In the genomic region with DNA sequence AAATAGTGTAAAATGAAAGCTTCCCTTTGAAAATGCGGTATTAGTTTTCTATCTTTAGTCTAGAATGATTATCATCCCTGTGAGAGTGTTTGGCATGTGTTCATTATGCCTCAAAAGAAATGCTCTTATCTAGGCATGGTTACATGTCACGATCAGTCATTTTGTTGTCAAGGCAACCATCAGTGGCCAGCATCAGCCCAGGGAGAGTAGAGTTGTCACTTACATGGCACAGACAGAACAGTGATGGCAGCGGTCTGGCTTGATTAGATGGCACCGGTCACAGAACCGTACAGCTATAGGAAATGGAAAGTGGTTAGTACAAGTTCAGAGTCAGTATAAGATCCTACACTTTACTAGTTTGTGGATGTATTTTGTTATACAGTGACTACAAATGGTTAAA, we compare ENCODE assay signal across 21 mouse cellular contexts.
"Had no signal": no experiment of that assay in that cellular context is flagged by ENCODE, and none has a peak within 500 bp of the region (broad histone marks: within the 10 kb centered on the region; RNA-seq: fewer than 3 reads in every experiment).

No protein-coding gene starts in this region.

- H3K4me2 ChIP-seq: limb, embryonic 13.5 days; lung, embryonic 14.5 days; neural tube, embryonic 12.5 days; neural tube, embryonic 15.5 days had no signal

- H3K9me3 ChIP-seq: limb, embryonic 10.5 days; limb, embryonic 13.5 days; megakaryocyte, embryonic 14.5 days; neural tube, embryonic 12.5 days; neural tube, embryonic 15.5 days had no signal

- H3K27me3 ChIP-seq: neural tube, embryonic 12.5 days had no signal

- ATAC-seq: intestine, embryonic 16.5 days; liver, postnatal 0 days; lung, postnatal 0 days had no signal

- H3K4me3 ChIP-seq: layer of hippocampus, adult 2 months; limb, embryonic 10.5 days; limb, embryonic 13.5 days; megakaryocyte, embryonic 14.5 days; neural tube, embryonic 12.5 days; neural tube, embryonic 15.5 days had no signal

- H3K4me1 ChIP-seq: limb, embryonic 10.5 days; limb, embryonic 13.5 days; megakaryocyte, embryonic 14.5 days; neural tube, embryonic 12.5 days; neural tube, embryonic 15.5 days had no signal

- H3K36me3 ChIP-seq: limb, embryonic 10.5 days; limb, embryonic 13.5 days; neural tube, embryonic 12.5 days; neural tube, embryonic 15.5 days had no signal

- DNase-seq: kidney, adult 18-20 months; kidney, adult 9 months; kidney, postnatal 25 days; layer of hippocampus, adult 9-11 months; liver, postnatal 0 days; lung, embryonic 14.5 days; lung, postnatal 36 days; right cerebral cortex, adult 18-20 months; right cerebral cortex, postnatal 14 days; thymus, adult 18-20 months; thymus, postnatal 36 days had no signal

- H3K27ac ChIP-seq: kidney, postnatal 0 days; layer of hippocampus, adult 2 months; limb, embryonic 10.5 days; limb, embryonic 13.5 days; liver, embryonic 14.5 days; neural tube, embryonic 12.5 days; neural tube, embryonic 15.5 days had no signal

- H3K9ac ChIP-seq: limb, embryonic 13.5 days; liver, embryonic 14.5 days; liver, postnatal 0 days; lung, embryonic 14.5 days; neural tube, embryonic 12.5 days; neural tube, embryonic 15.5 days had no signal
